Mouse (Mus musculus) C2C12 (cell line): ENCODE results near the gene Olfr190. TPM values are rescaled to one million over a fixed set of nuclear protein-coding genes. Genes with fewer than 3 reads are reported as not detected.
"Not testable (repeated sequence)": the region's sequence is repeated elsewhere in the genome, so short reads cannot be mapped to it uniquely, and the experiment has no call there.

Experiments
- H3K27me3 ChIP-seq: one replicate; pipeline ENCODE4 v1.6.1; 2011; ENCODE audit not compliant: control insufficient read depth, insufficient read depth, insufficient read length
- H3K36me3 ChIP-seq: one replicate; pipeline ENCODE4 v1.6.1; 2011; ENCODE audit not compliant: control insufficient read depth, insufficient read depth
- H3K4me3 ChIP-seq: one replicate; pipeline ENCODE4 v1.5.1; 2011; ENCODE audit warnings: mild to moderate bottlenecking, control low read depth; ENCODE audit not compliant: poor library complexity, insufficient read depth, severe bottlenecking
- H3K79me2 ChIP-seq: one replicate; pipeline ENCODE4 v1.6.1; 2011; ENCODE audit not compliant: control insufficient read depth, insufficient read depth
- H3K79me3 ChIP-seq: one replicate; pipeline ENCODE4 v1.6.1; 2011; ENCODE audit warnings: low read depth, control low read depth
- H3ac ChIP-seq: one replicate; pipeline ENCODE3; 2011; ENCODE audit warnings: low read depth; ENCODE audit not compliant: control insufficient read depth, insufficient read length
- CEBPB ChIP-seq: IDR thresholded peaks from one replicate; pipeline ENCODE4 v1.6.1; 2011; ENCODE audit warnings: low read depth, mild to moderate bottlenecking, control low read depth, moderate library complexity
- CTCF ChIP-seq: IDR thresholded peaks from one replicate; pipeline ENCODE4 v1.5.1; 2011; ENCODE audit not compliant: control insufficient read depth, insufficient read depth, insufficient read length
- FOSL1 ChIP-seq: IDR thresholded peaks from one replicate; pipeline ENCODE4 v1.8.0; 2011; ENCODE audit warnings: mild to moderate bottlenecking, low read length; ENCODE audit not compliant: poor library complexity, insufficient read depth, severe bottlenecking
- MAX ChIP-seq: IDR thresholded peaks from one replicate; pipeline ENCODE4 v1.6.1; 2011; ENCODE audit warnings: mild to moderate bottlenecking, control low read depth
- MYOD1 ChIP-seq: IDR thresholded peaks from one replicate; pipeline ENCODE4 v1.6.1; 2011; ENCODE audit warnings: low read depth; ENCODE audit not compliant: control insufficient read depth, insufficient read length
- MYOG ChIP-seq: IDR thresholded peaks from one replicate; pipeline ENCODE4 v1.6.1; 2011; ENCODE audit not compliant: control insufficient read depth, insufficient read length; ENCODE audit errors: extremely low read depth
- USF1 ChIP-seq: IDR thresholded peaks from one replicate; pipeline ENCODE4 v1.6.1; 2011; ENCODE audit warnings: low read depth, mild to moderate bottlenecking, control low read depth, moderate library complexity
- long read RNA-seq, 2 experiments: library from polyadenylated mRNA; unstranded; transcript quantifications; one replicate each; pipeline ENCODE4 v2.0.0; 2019 to 2020
- polyA plus RNA-seq: library from polyadenylated mRNA; unstranded; fragments of >200 nt; fragmentation: generic; extraction: Trizol; gene quantifications from one replicate; pipeline ENCODE4 v1.2.1, GENCODE M21; 2012; ENCODE audit warnings: missing spikeins

The Olfr190 gene
- polyA plus RNA-seq = not detected
- long read RNA-seq, experiment 1 = 0 reads
- long read RNA-seq, experiment 2 = 0 reads

GRCm38 (mm10) chr16:59077905-59078304 is at the start of gene Olfr190:
TSS of gene Olfr190 (minus strand) at chr16:59078005.
- no peaks in the 10 kb centered on the region for H3K79me3 ChIP-seq
- H3K79me2 ChIP-seq = no peaks in the 10 kb centered on the region
- no peaks in the 10 kb centered on the region for H3K27me3 ChIP-seq
- H3K36me3 ChIP-seq = no peaks in the 10 kb centered on the region
- no peak within 1 kb of the TSS for H3ac ChIP-seq
- TF ChIP-seq MAX (no peak), CTCF (no peak), MYOD1 (no peak), MYOG (no peak), FOSL1 (no peak), USF1 (no peak)
- H3K4me3 ChIP-seq = no peak within 1 kb of the TSS

GRCm38 (mm10) chr16:59120969-59121368 is 43.2 kb upstream of the Olfr190 start, which contains the start of gene Olfr194:
TSS of gene Olfr194 (minus strand) at chr16:59121069.
- H3K79me3 ChIP-seq = no peaks in the 10 kb centered on the region
- H3K79me2 ChIP-seq = no peaks in the 10 kb centered on the region
- H3K27me3 ChIP-seq = no peaks in the 10 kb centered on the region
- no peak within 1 kb of the TSS for H3ac ChIP-seq
- TF ChIP-seq CTCF (no peak), CEBPB (no peak), MYOD1 (no peak), USF1 (no peak), MAX (no peak), FOSL1 (no peak), MYOG (no peak)
- no peaks in the 10 kb centered on the region for H3K36me3 ChIP-seq
- no peak within 1 kb of the TSS for H3K4me3 ChIP-seq

GRCm38 (mm10) chr16:59111781-59112180 is 34.0 kb upstream of the Olfr190 start, which contains the start of gene Olfr193:
TSS of gene Olfr193 (minus strand) at chr16:59111881.
- Histone ChIP-seq H3K4me3 (no peak within 1 kb of the TSS), H3ac (no peak within 1 kb of the TSS), H3K79me2 (no peaks in the 10 kb centered on the region), H3K79me3 (no peaks in the 10 kb centered on the region), H3K27me3 (no peaks in the 10 kb centered on the region), H3K36me3 (no peaks in the 10 kb centered on the region)
- no peak for TF ChIP-seq CTCF
- TF ChIP-seq MAX = no peak
- TF ChIP-seq FOSL1 = no peak
- TF ChIP-seq CEBPB = no peak
- TF ChIP-seq USF1 = no peak

DNA sequence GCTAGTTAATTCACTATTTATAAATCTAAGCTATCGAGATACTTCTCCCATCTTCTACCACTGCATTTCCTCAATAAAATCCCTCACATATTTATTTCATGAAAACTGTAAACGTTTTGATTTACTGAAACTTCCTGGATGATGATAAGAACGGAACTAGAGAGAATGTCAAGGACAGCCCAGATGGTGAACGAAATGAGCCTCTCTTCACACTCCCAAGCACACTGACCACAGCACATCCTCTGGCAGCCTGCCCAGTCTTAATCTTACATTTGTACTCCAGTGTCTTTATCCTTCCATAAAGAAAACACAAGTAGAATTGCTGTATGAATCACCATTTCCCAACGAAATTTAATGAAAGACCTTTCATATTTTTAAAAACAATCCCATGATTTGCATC is 30.7 kb upstream of the Olfr190 start:
- not testable (repeated sequence) for H3K4me3 ChIP-seq, H3K79me2 ChIP-seq, H3K79me3 ChIP-seq, H3K36me3 ChIP-seq, H3ac ChIP-seq, H3K27me3 ChIP-seq

GRCm38 (mm10) chr16:59105312-59105711 is 27.5 kb upstream of the Olfr190 start:
- TF ChIP-seq MYOG (no peak), FOSL1 (no peak), MAX (no peak), MYOD1 (no peak), USF1 (no peak), CEBPB (no peak), CTCF (no peak)
- Histone ChIP-seq H3K79me2 (no peaks in the 10 kb centered on the region), H3K36me3 (no peaks in the 10 kb centered on the region), H3K79me3 (no peaks in the 10 kb centered on the region), H3ac (no peak overlapping the region), H3K27me3 (no peaks in the 10 kb centered on the region), H3K4me3 (no peak overlapping the region)

- not testable (repeated sequence) for H3ac ChIP-seq
Observed at GRCm38 (mm10) chr16:59089722-59090121, 11.9 kb upstream of the Olfr190 start, which contains the start of gene Olfr191. TSS of gene Olfr191 (minus strand) at chr16:59089822.

DNA sequence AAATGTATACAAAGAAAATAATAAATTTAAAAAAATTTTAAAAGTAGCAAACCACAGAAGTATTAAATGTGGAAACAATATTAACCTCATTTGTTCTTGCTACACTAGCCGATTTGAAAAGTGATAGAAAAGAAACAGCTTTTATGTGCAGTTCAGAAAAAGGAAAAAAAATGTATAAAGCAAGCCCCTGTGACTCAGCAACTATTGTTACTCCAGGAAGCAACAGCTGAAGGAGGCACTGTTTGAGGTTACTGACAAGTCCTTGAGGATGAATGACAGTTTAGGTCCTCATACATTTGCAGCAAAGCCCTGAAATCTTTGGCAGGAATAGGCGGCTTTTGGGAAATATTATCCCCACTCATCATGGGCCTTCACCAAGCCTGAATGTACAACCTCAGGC is 3.3 kb upstream of the Olfr190 start:
- not testable (repeated sequence) for H3ac ChIP-seq, H3K79me3 ChIP-seq, H3K79me2 ChIP-seq, H3K27me3 ChIP-seq, H3K36me3 ChIP-seq, H3K4me3 ChIP-seq

More at GRCm38 (mm10) chr16:59089722-59090121, 11.9 kb upstream of the Olfr190 start, which contains the start of gene Olfr191:
- H3K4me3 ChIP-seq, H3K79me3 ChIP-seq, H3K79me2 ChIP-seq, H3K36me3 ChIP-seq, H3K27me3 ChIP-seq: not testable (repeated sequence)
